Mouse (Mus musculus) small intestine, adult 2 months (tissue): ENCODE measurements around the gene Usp8. TPM values are rescaled to one million over a fixed set of nuclear protein-coding genes. Genes with fewer than 3 reads are reported as not detected.
A peak's percentile ranks its signal among the peaks of the same experiment; 100 is the strongest.

Experiments
- H3K27ac ChIP-seq: fragments of 200-500 bp; 2 replicates; pipeline ENCODE4 v1.5.1; 2012; ENCODE audit warnings: low read depth, low read length, control low read depth, inconsistent platforms; ENCODE audit not compliant: insufficient read depth
- H3K27me3 ChIP-seq: fragments of 200-500 bp; 2 replicates; pipeline ENCODE4 v1.6.1; 2012; ENCODE audit warnings: mild to moderate bottlenecking, moderate library complexity, low read length, inconsistent platforms; ENCODE audit not compliant: control insufficient read depth, insufficient read depth
- H3K36me3 ChIP-seq: fragments of 200-500 bp; 2 replicates; pipeline ENCODE4 v1.6.1; 2012; ENCODE audit warnings: mild to moderate bottlenecking, low read length, control low read depth, inconsistent platforms; ENCODE audit not compliant: control insufficient read depth, insufficient read depth
- H3K4me1 ChIP-seq: fragments of 200-500 bp; 2 replicates; pipeline ENCODE4 v1.6.1; 2012; ENCODE audit warnings: low read length, inconsistent platforms, mixed read lengths; ENCODE audit not compliant: control insufficient read depth, insufficient read depth, insufficient read length
- H3K4me3 ChIP-seq: fragments of 200-500 bp; 2 replicates; pipeline ENCODE4 v1.5.1; 2012; ENCODE audit warnings: low read depth, mild to moderate bottlenecking, control low read depth, inconsistent platforms, low read length, moderate library complexity
- CTCF ChIP-seq: fragments of 200-500 bp; IDR thresholded peaks from 2 replicates; pipeline ENCODE4 v1.5.1; 2012; ENCODE audit warnings: low read depth, mild to moderate bottlenecking, control low read depth, inconsistent platforms, low read length, moderate library complexity, mixed read lengths; ENCODE audit not compliant: insufficient replicate concordance, insufficient read length; ENCODE audit errors: extremely low read depth
- POLR2A ChIP-seq: fragments of 200-500 bp; IDR thresholded peaks from 2 replicates; pipeline ENCODE4 v1.6.1; 2012; ENCODE audit warnings: low read depth, mild to moderate bottlenecking, control low read depth, inconsistent platforms, low read length, moderate library complexity
- WGBS: fragments of 180-500 bp; shearing (Covaris S2); methylation state at CpG from one replicate; pipeline ENCODE4 v1.1.7; 2018; 5-methylcytosine and 5-hydroxymethylcytosine counted together
- polyA plus RNA-seq: library from polyadenylated mRNA; depleted of rRNA; stranded (reverse); fragments of >200 nt; gene quantifications from 2 replicates; pipeline ENCODE4 v1.2.3, GENCODE M21; 2012

Gene Usp8
- polyA plus RNA-seq, 1 experiment, result 7.5 TPM

- Histone ChIP-seq H3K27me3 (no peaks in the 10 kb centered on the region), H3K27ac (peak overlapping the region; percentile 97), H3K4me1 (no peaks in the 10 kb centered on the region; the same call in 1 of the 2 replicates), H3K4me3 (peak overlapping the region; percentile 97), H3K36me3 (no peaks in the 10 kb centered on the region)
- under 1% methylated on average over 99 of the region's 99 CpGs for WGBS
- peak; percentile 83 for TF ChIP-seq POLR2A
- peak; percentile 10; the same call in 1 of the 2 replicates for TF ChIP-seq CTCF
Measured at GRCm38 (mm10) chr2:126675169-126676121, 31.7 kb upstream of the Usp8 start.

- H3K4me3 ChIP-seq, result peak within 1 kb of the TSS; percentile 97
- peak within 1 kb of the TSS; percentile 97 for H3K27ac ChIP-seq
- H3K36me3 ChIP-seq, result no peaks in the 10 kb centered on the region
- no peak for TF ChIP-seq CTCF
- no peak for TF ChIP-seq POLR2A
- WGBS, result 15% methylated on average over 12 of the region's 12 CpGs
- H3K27me3 ChIP-seq, result no peaks in the 10 kb centered on the region
- H3K4me1 ChIP-seq, result no peaks in the 10 kb centered on the region; the same call in 1 of the 2 replicates
Measured at GRCm38 (mm10) chr2:126676122-126676515, 31.0 kb upstream of the Usp8 start, which contains the start of gene Gabpb1. Gabpb1 (minus strand) TSS chr2:126676337.

- H3K27me3 ChIP-seq, result no peaks in the 10 kb centered on the region
- no peaks in the 10 kb centered on the region; the same call in 1 of the 2 replicates for H3K36me3 ChIP-seq
- H3K27ac ChIP-seq, result no peak overlapping the region
- no peak for TF ChIP-seq CTCF
- TF ChIP-seq POLR2A, result no peak
- 94% methylated on average over 1 of the region's 1 CpGs for WGBS
- H3K4me1 ChIP-seq, result no peaks in the 10 kb centered on the region; the same call in 1 of the 2 replicates
- H3K4me3 ChIP-seq, result no peak overlapping the region
Measured at GRCm38 (mm10) chr2:126677366-126677765, 29.8 kb upstream of the Usp8 start.

- 53% methylated on average over 2 of the region's 2 CpGs for WGBS
- H3K27ac ChIP-seq, result no peak overlapping the region
- H3K4me3 ChIP-seq, result no peak overlapping the region
- H3K27me3 ChIP-seq, result no peaks in the 10 kb centered on the region
- H3K4me1 ChIP-seq, result no peaks in the 10 kb centered on the region
- TF ChIP-seq CTCF, result no peak
- TF ChIP-seq POLR2A, result no peak
- no peaks in the 10 kb centered on the region; the same call in none of the 2 replicates for H3K36me3 ChIP-seq
Measured at GRCm38 (mm10) chr2:126682333-126682732, 24.8 kb upstream of the Usp8 start.

- no peak overlapping the region for H3K27ac ChIP-seq
- H3K4me1 ChIP-seq, result no peaks in the 10 kb centered on the region
- WGBS, result 59% methylated on average over 1 of the region's 1 CpGs
- H3K36me3 ChIP-seq, result no peaks in the 10 kb centered on the region; the same call in none of the 2 replicates
- H3K4me3 ChIP-seq, result no peak overlapping the region
- no peak for TF ChIP-seq POLR2A
- no peak for TF ChIP-seq CTCF
- no peaks in the 10 kb centered on the region for H3K27me3 ChIP-seq
Measured at GRCm38 (mm10) chr2:126682937-126683336, 24.2 kb upstream of the Usp8 start.

GRCm38 (mm10) chr2:126691290-126691689, 15.8 kb upstream of the Usp8 start:
- Histone ChIP-seq H3K27me3 (no peaks in the 10 kb centered on the region), H3K27ac (no peak overlapping the region), H3K4me1 (no peaks in the 10 kb centered on the region), H3K4me3 (no peak overlapping the region), H3K36me3 (no peaks in the 10 kb centered on the region)
- no peak for TF ChIP-seq CTCF
- no peak for TF ChIP-seq POLR2A
- WGBS, result 64% methylated on average over 3 of the region's 3 CpGs

- Histone ChIP-seq H3K36me3 (no peaks in the 10 kb centered on the region), H3K4me1 (no peaks in the 10 kb centered on the region), H3K27me3 (no peaks in the 10 kb centered on the region), H3K27ac (no peak overlapping the region), H3K4me3 (no peak overlapping the region)
- TF ChIP-seq CTCF, result no peak
- no peak for TF ChIP-seq POLR2A
- WGBS, result 69% methylated on average over 6 of the region's 6 CpGs
Measured at GRCm38 (mm10) chr2:126695285-126695684, 11.8 kb upstream of the Usp8 start.
